Mouse (Mus musculus): ENCODE data around the gene Tmc8. TPM values are rescaled to one million over a fixed set of nuclear protein-coding genes. Genes with fewer than 3 reads are reported as not detected.

Gene Tmc8
- polyA plus RNA-seq, 1 experiment from 2014 or later: 0.49 TPM

GRCm38 (mm10) chr11:117774925-117775324 is 7.0 kb upstream of the Tmc8 start:
- no peak for DNase-seq (ENCODE audit: low read depth, low spot score)
- POLR2A ChIA-PET: no interaction called here
- ATAC-seq: no peak
- no peaks in the 10 kb centered on the region for H3K27me3 ChIP-seq
- in situ Hi-C loops (cut with MboI; ENCODE audit: low pct_unique_long_range_greater_than_20kb): no loop called here
- CTCF ChIA-PET: interaction anchor here (0.7 kb wide), 1 partner anchor 23 kb away, joined by 3 read pairs; no protein-coding TSS in a partner anchor
- no peak for TF ChIP-seq CTCF (IDR thresholded peaks at IDR 0.05)

- CTCF ChIA-PET: no interaction called here
- ATAC-seq (no peak), DNase-seq (ENCODE audit: low read depth, low spot score) (no peak)
- H3K27me3 ChIP-seq: no peaks in the 10 kb centered on the region
- no peak for TF ChIP-seq CTCF (IDR thresholded peaks at IDR 0.05)
- in situ Hi-C loops (cut with MboI; ENCODE audit: low pct_unique_long_range_greater_than_20kb): no loop called here
- POLR2A ChIA-PET: no interaction called here
Observed at GRCm38 (mm10) chr11:117775540-117775939, 6.3 kb upstream of the Tmc8 start.

GRCm38 (mm10) chr11:117776085-117776792 is 5.6 kb upstream of the Tmc8 start:
- TF ChIP-seq CTCF (IDR thresholded peaks at IDR 0.05): no peak
- H3K27me3 ChIP-seq: no peaks in the 10 kb centered on the region
- ChIA-PET CTCF (no interaction called here), POLR2A (no interaction called here)
- DNase-seq (ENCODE audit: low read depth, low spot score) (no peak), ATAC-seq (no peak)
- in situ Hi-C loops (cut with MboI; ENCODE audit: low pct_unique_long_range_greater_than_20kb): no loop called here

- DNase-seq (ENCODE audit: low read depth, low spot score): no peak
- no peak for ATAC-seq
- CTCF ChIA-PET: interaction anchor here (1.2 kb wide), 1 partner anchor 11 kb away, joined by 4 read pairs; no protein-coding TSS in a partner anchor
- in situ Hi-C loops (cut with MboI; ENCODE audit: low pct_unique_long_range_greater_than_20kb): no loop called here
- TF ChIP-seq CTCF (IDR thresholded peaks at IDR 0.05): no peak
- POLR2A ChIA-PET: interaction anchor here (0.8 kb wide), 1 partner anchor 8 kb away, joined by 3 read pairs; no protein-coding TSS in a partner anchor
- no peaks in the 10 kb centered on the region for H3K27me3 ChIP-seq
Observed at GRCm38 (mm10) chr11:117777111-117777510, 4.8 kb upstream of the Tmc8 start.

GRCm38 (mm10) chr11:117778031-117778430 is 3.8 kb upstream of the Tmc8 start:
- ATAC-seq: no peak
- in situ Hi-C loops (cut with MboI; ENCODE audit: low pct_unique_long_range_greater_than_20kb): no loop called here
- no peak for TF ChIP-seq CTCF (IDR thresholded peaks at IDR 0.05)
- DNase-seq (ENCODE audit: low read depth, low spot score): no peak
- no peaks in the 10 kb centered on the region for H3K27me3 ChIP-seq
- ChIA-PET POLR2A (interaction anchor here (0.8 to 1.1 kb wide), 2 partner anchors 8 to 13 kb away, joined by 3 to 4 read pairs; no protein-coding TSS in a partner anchor), CTCF (interaction anchor here (1.2 kb wide), 1 partner anchor 10 kb away, joined by 4 read pairs; no protein-coding TSS in a partner anchor)

GRCm38 (mm10) chr11:117778851-117779433 is 2.9 kb upstream of the Tmc8 start:
- POLR2A ChIA-PET: interaction anchor here (1.1 kb wide), 1 partner anchor 14 kb away, joined by 4 read pairs; no protein-coding TSS in a partner anchor
- ATAC-seq: no peak
- CTCF ChIA-PET: no interaction called here
- no peak for TF ChIP-seq CTCF (IDR thresholded peaks at IDR 0.05)
- no peaks in the 10 kb centered on the region for H3K27me3 ChIP-seq
- DNase-seq (ENCODE audit: low read depth, low spot score): no peak
- in situ Hi-C loops (cut with MboI; ENCODE audit: low pct_unique_long_range_greater_than_20kb): no loop called here

GRCm38 (mm10) chr11:117779434-117780198 is 2.3 kb upstream of the Tmc8 start:
- ATAC-seq: no peak
- H3K27me3 ChIP-seq: no peaks in the 10 kb centered on the region

GRCm38 (mm10) chr11:117780199-117780515 is 1.7 kb upstream of the Tmc8 start:
- no peak for TF ChIP-seq CTCF (IDR thresholded peaks at IDR 0.05)
- in situ Hi-C loops (cut with MboI; ENCODE audit: low pct_unique_long_range_greater_than_20kb): loop anchor here (10.0 kb wide), 1 partner anchor 395 kb away; no protein-coding TSS in a partner anchor
- ATAC-seq (no peak), DNase-seq (ENCODE audit: low read depth, low spot score) (no peak)
- POLR2A ChIA-PET: no interaction called here
- no peaks in the 10 kb centered on the region for H3K27me3 ChIP-seq
- CTCF ChIA-PET: no interaction called here

More at GRCm38 (mm10) chr11:117779434-117780198, 2.3 kb upstream of the Tmc8 start:
- no peak for DNase-seq (ENCODE audit: low read depth, low spot score)
- no peak for TF ChIP-seq CTCF (IDR thresholded peaks at IDR 0.05)
- in situ Hi-C loops (cut with MboI; ENCODE audit: low pct_unique_long_range_greater_than_20kb): loop anchor here (10.0 kb wide), 1 partner anchor 395 kb away; no protein-coding TSS in a partner anchor
- POLR2A ChIA-PET: no interaction called here
- CTCF ChIA-PET: no interaction called here

- in situ Hi-C loops (cut with MboI; ENCODE audit: low pct_unique_long_range_greater_than_20kb): loop anchor here (10.0 kb wide), 1 partner anchor 396 kb away; no protein-coding TSS in a partner anchor
- TF ChIP-seq CTCF (IDR thresholded peaks at IDR 0.05): no peak
- H3K27me3 ChIP-seq: no peaks in the 10 kb centered on the region
- POLR2A ChIA-PET: interaction anchor here (0.7 kb wide), 1 partner anchor 434 kb away, joined by 3 read pairs; no protein-coding TSS in a partner anchor
- CTCF ChIA-PET: interaction anchor here (1.3 kb wide), 1 partner anchor 71 kb away, joined by 3 read pairs; no protein-coding TSS in a partner anchor
- ATAC-seq (no peak), DNase-seq (ENCODE audit: low read depth, low spot score) (peak; percentile 9)
Observed at GRCm38 (mm10) chr11:117780582-117781111, 1.2 kb upstream of the Tmc8 start.

- ChIA-PET CTCF (interaction anchor here (1.3 kb wide), 1 partner anchor 71 kb away, joined by 3 read pairs; no protein-coding TSS in a partner anchor), POLR2A (no interaction called here)
- in situ Hi-C loops (cut with MboI; ENCODE audit: low pct_unique_long_range_greater_than_20kb): loop anchor here (10.0 kb wide), 1 partner anchor 397 kb away; no protein-coding TSS in a partner anchor
- DNase-seq (ENCODE audit: low read depth, low spot score): peak; percentile 65
- H3K27me3 ChIP-seq: no peaks in the 10 kb centered on the region
- TF ChIP-seq CTCF (IDR thresholded peaks at IDR 0.05): no peak
- no peak for ATAC-seq
Observed at GRCm38 (mm10) chr11:117781199-117781821, 566 bp upstream of the Tmc8 start.

All from Patski (cell line).